Mouse (Mus musculus): ENCODE data around the gene Vldlr. TPM values are rescaled to one million over a fixed set of nuclear protein-coding genes. Genes with fewer than 3 reads are reported as not detected.

The Vldlr gene
- total RNA-seq (2023), result not detected

DNA sequence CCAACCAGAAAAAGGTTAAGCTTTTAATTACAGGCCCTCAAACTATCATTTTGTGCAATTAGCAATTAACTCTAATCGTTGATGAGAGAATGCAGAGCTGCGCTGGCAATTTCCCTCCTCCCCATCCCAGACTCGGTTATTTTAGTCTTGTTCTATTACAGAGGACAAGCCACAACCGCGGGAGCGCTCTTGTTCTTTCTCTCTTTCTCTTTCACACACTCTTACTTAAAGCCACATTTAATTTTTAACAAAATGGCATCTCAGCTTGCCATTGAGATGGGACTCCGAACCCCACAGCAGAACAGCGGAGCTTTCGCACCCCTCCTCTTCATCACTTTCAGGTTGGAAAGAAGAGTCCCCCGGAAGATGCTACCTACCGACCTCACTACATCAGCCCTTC, at the start of gene Vldlr:
TSS of gene Vldlr (plus strand) at position 167 of the 400 bp plus-strand sequence.

Other genes with a start within 250 kb of the Vldlr start
- gene Kcnv2, start 106.1 kb downstream of the Vldlr start, total RNA-seq (2023), result not detected
- gene Pum3, start 213.3 kb downstream of the Vldlr start, total RNA-seq (2023), result 100 to 1,000 TPM in 1 of 2 experiments, 10 to 100 TPM in 1; 78.3 to 110 TPM

Measured in B cell, adult 67 days (primary cell).